In the genomic region with DNA sequence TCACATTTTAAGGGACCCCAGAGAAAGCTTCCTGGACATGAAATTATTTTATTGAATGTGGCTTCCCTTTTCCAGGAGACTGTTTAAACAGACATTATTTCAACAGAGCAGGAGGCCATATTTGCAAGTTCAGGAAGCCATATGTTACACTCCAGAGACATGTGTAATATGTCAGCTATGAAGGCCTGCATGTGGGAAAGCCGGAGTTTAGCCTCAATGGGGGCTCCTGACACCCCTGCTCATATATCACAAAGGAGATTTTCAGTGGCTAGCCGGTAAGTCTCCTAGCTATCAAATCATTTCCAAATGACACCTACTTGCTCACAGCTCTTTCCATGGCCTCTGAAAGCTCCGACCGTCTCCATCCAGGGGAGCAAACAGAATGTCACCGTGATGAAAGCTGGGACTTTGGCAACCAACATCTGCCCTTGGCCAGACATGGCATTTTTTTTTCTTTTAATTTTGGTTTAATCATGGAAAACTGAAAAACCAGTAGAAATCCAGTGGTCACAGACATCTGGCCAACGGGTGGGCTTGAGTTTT, we compare ENCODE assay signal across 21 mouse cellular contexts.
DNase-seq lines count a peak whose midpoint lies in the region; ATAC-seq and TF ChIP-seq lines count a peak whose summit lies in the region.
"Had no signal": no experiment of that assay in that cellular context is flagged by ENCODE, and none has a peak within 500 bp of the region (broad histone marks: within the 10 kb centered on the region; RNA-seq: fewer than 3 reads in every experiment).

No protein-coding gene starts in this region.

- no peak for DNase-seq in embryonic facial prominence, embryonic 10.5 days (ENCODE audit: low spot score)
- DNase-seq in layer of hippocampus, postnatal 25 days (ENCODE audit: extremely low spot score in 1 of 2, low spot score in 1 of 2), result no peak
- no peak for DNase-seq in adrenal gland, postnatal 36 days
- DNase-seq: cerebellum, adult 8-10 months; heart, postnatal 14 days; kidney, postnatal 25 days; left cerebral cortex, postnatal 4 days; liver, postnatal 0 days; lung, postnatal 10 days; thymus, adult 18-20 months had no signal

- H3K36me3 ChIP-seq in intestine, embryonic 15.5 days, result no peaks in the 10 kb centered on the region
- no peaks in the 10 kb centered on the region for H3K36me3 ChIP-seq in intestine, postnatal 0 days (ENCODE audit: control insufficient read depth, insufficient read depth)
- H3K36me3 ChIP-seq in embryonic facial prominence, embryonic 10.5 days (replicated peaks), result peaks cover 19% of the 10 kb centered on the region
- peaks cover 3% of the 10 kb centered on the region; the same call in 1 of the 2 replicates for H3K36me3 ChIP-seq in embryonic facial prominence, embryonic 12.5 days
- H3K36me3 ChIP-seq in limb, embryonic 12.5 days, result peaks cover 9% of the 10 kb centered on the region; the same call in 1 of the 2 replicates
- peaks cover 2% of the 10 kb centered on the region; the same call in 1 of the 2 replicates for H3K36me3 ChIP-seq in forebrain, embryonic 15.5 days

- no peaks in the 10 kb centered on the region for H3K9me3 ChIP-seq in intestine, embryonic 15.5 days
- H3K9me3 ChIP-seq in intestine, postnatal 0 days (ENCODE audit: control insufficient read depth), result no peaks in the 10 kb centered on the region
- no peaks in the 10 kb centered on the region for H3K9me3 ChIP-seq in embryonic facial prominence, embryonic 10.5 days
- no peaks in the 10 kb centered on the region for H3K9me3 ChIP-seq in embryonic facial prominence, embryonic 12.5 days
- H3K9me3 ChIP-seq in limb, embryonic 12.5 days, result no peaks in the 10 kb centered on the region
- no peaks in the 10 kb centered on the region for H3K9me3 ChIP-seq in forebrain, embryonic 15.5 days
- H3K9me3 ChIP-seq: midbrain, embryonic 13.5 days had no signal

- no peak overlapping the region for H3K4me2 ChIP-seq in intestine, embryonic 15.5 days (replicated peaks)
- no peak overlapping the region for H3K4me2 ChIP-seq in intestine, postnatal 0 days (replicated peaks; ENCODE audit: low read depth)
- no peak overlapping the region for H3K4me2 ChIP-seq in embryonic facial prominence, embryonic 12.5 days (replicated peaks)
- no peak overlapping the region for H3K4me2 ChIP-seq in limb, embryonic 12.5 days
- no peak overlapping the region for H3K4me2 ChIP-seq in forebrain, embryonic 15.5 days (replicated peaks)
- H3K4me2 ChIP-seq: heart, embryonic 11.5 days; midbrain, embryonic 13.5 days had no signal

- H3K27me3 ChIP-seq in intestine, embryonic 15.5 days (replicated peaks), result no peaks in the 10 kb centered on the region
- no peaks in the 10 kb centered on the region for H3K27me3 ChIP-seq in intestine, postnatal 0 days (replicated peaks; ENCODE audit: control insufficient read depth, insufficient read depth, low read length)
- no peaks in the 10 kb centered on the region for H3K27me3 ChIP-seq in embryonic facial prominence, embryonic 10.5 days (replicated peaks; ENCODE audit: low read depth, poor library complexity, severe bottlenecking)
- no peaks in the 10 kb centered on the region for H3K27me3 ChIP-seq in embryonic facial prominence, embryonic 12.5 days
- H3K27me3 ChIP-seq in limb, embryonic 12.5 days, result no peaks in the 10 kb centered on the region
- no peaks in the 10 kb centered on the region for H3K27me3 ChIP-seq in forebrain, embryonic 15.5 days
- H3K27me3 ChIP-seq: midbrain, embryonic 13.5 days had no signal

- no peak overlapping the region for H3K4me3 ChIP-seq in intestine, embryonic 15.5 days (replicated peaks)
- no peak overlapping the region for H3K4me3 ChIP-seq in intestine, postnatal 0 days (ENCODE audit: low read depth, low read length)
- no peak overlapping the region for H3K4me3 ChIP-seq in embryonic facial prominence, embryonic 10.5 days
- no peak overlapping the region for H3K4me3 ChIP-seq in embryonic facial prominence, embryonic 12.5 days
- H3K4me3 ChIP-seq in limb, embryonic 12.5 days (replicated peaks), result no peak overlapping the region
- H3K4me3 ChIP-seq in forebrain, embryonic 15.5 days, result no peak overlapping the region
- H3K4me3 ChIP-seq: erythroblast, embryonic 14.5 days; left cerebral cortex, adult 2 months; midbrain, embryonic 13.5 days had no signal

- H3K9ac ChIP-seq in intestine, embryonic 15.5 days, result no peak overlapping the region
- H3K9ac ChIP-seq in intestine, postnatal 0 days (ENCODE audit: low read depth, low read length), result no peak overlapping the region
- H3K9ac ChIP-seq in embryonic facial prominence, embryonic 12.5 days, result no peak overlapping the region
- no peak overlapping the region for H3K9ac ChIP-seq in limb, embryonic 12.5 days (replicated peaks)
- no peak overlapping the region for H3K9ac ChIP-seq in forebrain, embryonic 15.5 days (replicated peaks)
- H3K9ac ChIP-seq: liver, postnatal 0 days; midbrain, embryonic 13.5 days had no signal

- H3K4me1 ChIP-seq in intestine, embryonic 15.5 days (replicated peaks), result peaks cover 16% of the 10 kb centered on the region
- H3K4me1 ChIP-seq in intestine, postnatal 0 days (replicated peaks; ENCODE audit: control insufficient read depth, insufficient read depth, low read length), result no peaks in the 10 kb centered on the region
- peaks cover 68% of the 10 kb centered on the region for H3K4me1 ChIP-seq in embryonic facial prominence, embryonic 10.5 days
- peaks cover 46% of the 10 kb centered on the region for H3K4me1 ChIP-seq in embryonic facial prominence, embryonic 12.5 days
- peaks cover 53% of the 10 kb centered on the region for H3K4me1 ChIP-seq in limb, embryonic 12.5 days (replicated peaks)
- H3K4me1 ChIP-seq in forebrain, embryonic 15.5 days, result peaks cover under 1% of the 10 kb centered on the region; the same call in 1 of the 2 replicates

- no peak overlapping the region for H3K27ac ChIP-seq in intestine, embryonic 15.5 days
- no peak overlapping the region for H3K27ac ChIP-seq in intestine, postnatal 0 days (ENCODE audit: low read depth, low read length)
- peak overlapping the region; percentile 44 for H3K27ac ChIP-seq in embryonic facial prominence, embryonic 10.5 days (replicated peaks)
- H3K27ac ChIP-seq in embryonic facial prominence, embryonic 12.5 days, result peak overlapping the region; percentile 69
- peak overlapping the region; percentile 57; the same call in 1 of the 2 replicates for H3K27ac ChIP-seq in limb, embryonic 12.5 days
- no peak overlapping the region for H3K27ac ChIP-seq in forebrain, embryonic 15.5 days (replicated peaks)
- H3K27ac ChIP-seq: left cerebral cortex, adult 2 months; midbrain, embryonic 13.5 days had no signal

- TF ChIP-seq CTCF in intestine, postnatal 0 days (IDR thresholded peaks at IDR 0.05; ENCODE audit: low read depth), result no peak

- ATAC-seq in intestine, embryonic 15.5 days, result peak; percentile 45; the same call in 1 of the 2 replicates
- ATAC-seq in intestine, postnatal 0 days, result no peak
- ATAC-seq in embryonic facial prominence, embryonic 12.5 days (ENCODE audit: insufficient number of reproducible peaks, insufficient read depth, low FRiP score, low TSS enrichment), result no peak
- ATAC-seq in limb, embryonic 12.5 days (ENCODE audit: insufficient number of reproducible peaks, insufficient read depth, low FRiP score, low TSS enrichment, low read depth), result no peak
- no peak for ATAC-seq in forebrain, embryonic 15.5 days (replicated peaks)
- ATAC-seq: forebrain, embryonic 14.5 days; hindbrain, embryonic 16.5 days; liver, postnatal 0 days; midbrain, embryonic 13.5 days had no signal

- WGBS in intestine, embryonic 15.5 days, result 52% methylated on average over 6 of the region's 6 CpGs
- 76% methylated on average over 6 of the region's 6 CpGs for WGBS in intestine, postnatal 0 days
- 65% methylated on average over 6 of the region's 6 CpGs for WGBS in embryonic facial prominence, embryonic 10.5 days
- WGBS in embryonic facial prominence, embryonic 12.5 days, result 39% methylated on average over 6 of the region's 6 CpGs
- WGBS in limb, embryonic 12.5 days, result 36% methylated on average over 6 of the region's 6 CpGs
- 85% methylated on average over 6 of the region's 6 CpGs for WGBS in forebrain, embryonic 15.5 days

Comparison
In these comparisons a context has a peak if more than half of its experiments do, and no peak if none do; other contexts are left out.
1. H3K27ac ChIP-seq: peak in embryonic facial prominence, embryonic 10.5 days (single experiment), embryonic facial prominence, embryonic 12.5 days (single experiment) and limb, embryonic 12.5 days (single experiment); none in intestine, embryonic 15.5 days (single experiment), intestine, postnatal 0 days (single experiment) and forebrain, embryonic 15.5 days (single experiment).